Mouse (Mus musculus) heart, embryonic 16.5 days (tissue): Measurements from ENCODE around the gene Arpc1b. TPM values are rescaled to one million over a fixed set of nuclear protein-coding genes. Genes with fewer than 3 reads are reported as not detected.
A peak's percentile ranks its signal among the peaks of the same experiment; 100 is the strongest.
"Not testable (repeated sequence)": the region's sequence is repeated elsewhere in the genome, so short reads cannot be mapped to it uniquely, and the experiment has no call there.

Experiments used
- ATAC-seq: fragments of 200-750 bp; cut with Nextera tagmentation; replicated peaks from 2 replicates; pipeline ENCODE4 v1.8.0; 2017; ENCODE audit warnings: moderate number of reproducible peaks; ENCODE audit not compliant: insufficient read depth, low FRiP score; ENCODE audit errors: extremely low read depth
- H3K27ac ChIP-seq: fragments of 300-500 bp; sonication (generic); 2 replicates; pipeline ENCODE4 v1.5.1; 2014; ENCODE audit warnings: mild to moderate bottlenecking, low read length, control low read depth, moderate library complexity
- H3K27me3 ChIP-seq: fragments of 300-500 bp; sonication (generic); 2 replicates; pipeline ENCODE4 v1.6.1; 2014; ENCODE audit warnings: low read length, mixed read lengths; ENCODE audit not compliant: control insufficient read depth, insufficient read depth
- H3K36me3 ChIP-seq: fragments of 300-500 bp; sonication (generic); 2 replicates; pipeline ENCODE4 v1.6.1; 2014; ENCODE audit not compliant: control insufficient read depth, insufficient read depth
- H3K4me1 ChIP-seq: fragments of 300-500 bp; sonication (generic); 2 replicates; pipeline ENCODE4 v1.6.1; 2014; ENCODE audit warnings: low read length, mixed read lengths; ENCODE audit not compliant: control insufficient read depth, insufficient read depth
- H3K4me2 ChIP-seq: fragments of 300-500 bp; sonication (generic); 2 replicates; pipeline ENCODE4 v1.6.1; 2014; ENCODE audit warnings: low read depth, mild to moderate bottlenecking, control low read depth, low read length
- H3K4me3 ChIP-seq: fragments of 300-500 bp; sonication (generic); 2 replicates; pipeline ENCODE4 v1.5.1; 2014; ENCODE audit warnings: mild to moderate bottlenecking, control low read depth, low read length
- H3K9ac ChIP-seq: fragments of 300-500 bp; sonication (generic); 2 replicates; pipeline ENCODE4 v1.6.1; 2014; ENCODE audit warnings: low read length, control low read depth
- H3K9me3 ChIP-seq: fragments of 300-500 bp; sonication (generic); replicated peaks from 2 replicates; pipeline ENCODE4 v1.6.1; 2016; ENCODE audit warnings: low read length; ENCODE audit not compliant: control insufficient read depth
- WGBS: fragments of 180-500 bp; shearing (Covaris S2); extraction: QIAGEN DNeasy Blood & Tissue Kit; methylation state at CpG from one replicate; pipeline ENCODE4 v1.1.7; 2014; 5-methylcytosine and 5-hydroxymethylcytosine counted together
- polyA plus RNA-seq: library from polyadenylated mRNA; unstranded; fragments of >200 nt; fragmentation: Nextera tagmentation; extraction: Ambion mirVana; gene quantifications from 2 replicates; pipeline ENCODE4 v1.2.1, GENCODE M21; 2015

The Arpc1b gene
- polyA plus RNA-seq, 1 experiment from 2014 or later: 300 TPM

DNA sequence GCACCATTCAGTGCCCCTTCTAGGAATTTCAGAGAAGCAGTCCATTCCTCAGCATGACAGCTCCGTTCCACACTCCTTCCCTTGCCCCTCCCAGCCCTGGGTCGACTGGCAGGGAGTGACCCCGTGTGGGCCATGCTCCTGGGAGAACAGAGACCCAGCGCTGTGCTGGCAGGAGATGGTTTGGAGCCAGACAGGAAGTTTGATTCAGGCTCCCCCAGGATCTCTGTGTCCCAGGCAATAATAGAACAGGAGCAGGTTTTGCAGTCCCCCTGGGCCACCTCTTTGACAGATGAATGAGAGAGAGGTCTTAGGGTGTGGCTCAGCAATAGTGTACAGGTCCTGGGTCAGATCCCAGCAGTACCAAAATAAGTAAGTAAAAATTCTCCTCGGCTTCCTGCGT is 4.0 kb downstream of the Arpc1b start:
- no peak overlapping the region for H3K4me2 ChIP-seq
- H3K27me3 ChIP-seq: no peaks in the 10 kb centered on the region
- peaks cover 12% of the 10 kb centered on the region for H3K36me3 ChIP-seq
- H3K4me3 ChIP-seq: no peak overlapping the region
- ATAC-seq: no peak
- no peak overlapping the region for H3K9ac ChIP-seq
- 45% methylated on average over 6 of the region's 6 CpGs for WGBS
- no peaks in the 10 kb centered on the region for H3K9me3 ChIP-seq
- H3K4me1 ChIP-seq: peaks cover 12% of the 10 kb centered on the region
- H3K27ac ChIP-seq: no peak overlapping the region

DNA sequence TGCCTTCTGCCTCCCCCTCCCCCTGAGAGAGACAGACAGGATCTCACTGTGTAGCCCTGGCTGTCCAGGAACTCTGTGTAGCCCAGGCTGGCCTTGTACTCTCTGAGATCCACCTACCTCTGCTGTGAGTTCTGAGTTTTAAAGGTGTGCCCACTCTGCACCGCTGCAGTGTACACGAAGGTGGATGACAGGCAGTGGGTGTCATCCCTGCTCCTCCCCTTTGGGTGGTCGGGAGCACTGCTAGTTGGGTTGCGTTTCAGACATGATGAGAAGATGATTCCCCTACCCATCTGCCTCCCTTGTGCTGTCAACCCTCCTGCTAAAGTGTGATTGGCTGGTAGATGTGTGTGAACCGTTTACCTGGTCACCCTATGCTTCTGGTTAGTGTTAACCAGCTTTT is 4.4 kb downstream of the Arpc1b start:
- no peak overlapping the region for H3K4me2 ChIP-seq
- peaks cover 12% of the 10 kb centered on the region for H3K4me1 ChIP-seq
- H3K27ac ChIP-seq: no peak overlapping the region
- H3K9ac ChIP-seq: no peak overlapping the region
- H3K27me3 ChIP-seq: no peaks in the 10 kb centered on the region
- H3K36me3 ChIP-seq: peaks cover 17% of the 10 kb centered on the region
- ATAC-seq: no peak
- WGBS: 83% methylated on average over 5 of the region's 5 CpGs
- no peak overlapping the region for H3K4me3 ChIP-seq
- no peaks in the 10 kb centered on the region for H3K9me3 ChIP-seq

DNA sequence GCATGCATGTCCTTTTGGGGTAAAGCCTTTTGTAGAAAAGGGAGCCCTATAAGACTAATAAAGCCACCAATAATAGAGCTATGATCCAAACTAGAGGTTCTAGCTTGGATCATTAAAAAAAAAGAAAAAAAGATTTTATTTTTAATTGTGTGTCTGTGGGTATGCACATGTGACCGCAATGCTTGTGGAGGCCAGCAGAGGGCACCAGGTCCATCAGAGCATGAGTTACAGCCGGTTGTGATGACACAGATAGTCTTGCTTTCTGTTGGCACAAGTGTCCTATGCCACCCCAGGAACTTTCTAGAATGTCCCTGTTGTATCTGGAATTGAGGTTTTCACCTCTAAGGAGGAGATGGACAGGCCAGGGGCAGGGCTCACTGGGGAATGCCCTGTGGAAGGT is 5.4 kb downstream of the Arpc1b start:
- Histone ChIP-seq H3K4me1 (peaks cover 12% of the 10 kb centered on the region), H3K27ac (no peak overlapping the region), H3K9ac (no peak overlapping the region), H3K9me3 (no peaks in the 10 kb centered on the region), H3K4me3 (no peak overlapping the region), H3K4me2 (no peak overlapping the region), H3K27me3 (no peaks in the 10 kb centered on the region), H3K36me3 (peaks cover 26% of the 10 kb centered on the region)
- 88% methylated on average over 2 of the region's 2 CpGs for WGBS
- ATAC-seq: no peak

DNA sequence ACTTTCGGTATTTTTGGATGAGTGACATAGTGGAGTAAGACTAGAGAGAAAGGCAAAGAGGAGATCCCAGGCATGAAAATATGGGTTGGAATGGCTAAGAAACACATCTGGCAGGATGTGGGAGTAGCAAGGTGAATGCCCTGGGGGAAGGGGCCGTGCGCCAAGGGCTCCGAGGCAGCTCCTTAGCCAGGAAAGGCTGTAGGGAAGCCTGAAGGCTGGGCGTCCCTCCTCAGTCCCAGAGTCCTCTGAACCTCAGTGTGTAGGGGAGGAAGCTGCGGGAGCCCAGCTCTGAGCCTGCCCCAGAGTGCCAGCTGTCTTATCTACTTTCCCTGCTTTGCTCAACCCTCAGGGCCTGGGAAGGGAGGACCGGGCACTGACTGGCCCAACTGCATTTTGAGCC is 6.9 kb downstream of the Arpc1b start:
- no peaks in the 10 kb centered on the region for H3K27me3 ChIP-seq
- no peak overlapping the region for H3K9ac ChIP-seq
- H3K4me2 ChIP-seq: no peak overlapping the region
- H3K4me1 ChIP-seq: peaks cover 6% of the 10 kb centered on the region
- 54% methylated on average over 7 of the region's 7 CpGs for WGBS
- H3K4me3 ChIP-seq: no peak overlapping the region
- no peaks in the 10 kb centered on the region for H3K9me3 ChIP-seq
- peaks cover 35% of the 10 kb centered on the region for H3K36me3 ChIP-seq
- no peak for ATAC-seq
- no peak overlapping the region for H3K27ac ChIP-seq

DNA sequence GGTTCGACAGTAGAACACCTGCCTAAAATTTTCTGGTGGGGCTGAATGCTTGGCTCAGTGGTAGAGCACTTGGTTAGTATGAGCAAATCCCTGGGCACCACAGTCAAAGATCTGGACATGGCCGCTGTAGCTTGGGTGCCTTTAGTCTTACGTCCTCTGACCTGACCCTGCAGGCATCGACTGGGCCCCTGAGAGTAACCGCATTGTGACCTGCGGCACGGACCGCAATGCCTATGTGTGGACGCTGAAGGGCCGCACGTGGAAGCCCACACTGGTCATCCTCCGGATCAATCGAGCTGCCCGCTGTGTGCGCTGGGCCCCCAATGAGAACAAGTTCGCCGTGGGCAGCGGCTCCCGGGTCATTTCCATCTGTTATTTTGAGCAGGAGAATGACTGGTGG is 9.4 kb downstream of the Arpc1b start:
- peaks cover 52% of the 10 kb centered on the region for H3K36me3 ChIP-seq
- no peak overlapping the region for H3K4me2 ChIP-seq
- ATAC-seq: no peak
- WGBS: 92% methylated on average over 19 of the region's 19 CpGs
- H3K27me3 ChIP-seq: no peaks in the 10 kb centered on the region
- H3K4me1 ChIP-seq: peaks cover 4% of the 10 kb centered on the region
- H3K27ac ChIP-seq: no peak overlapping the region
- no peaks in the 10 kb centered on the region for H3K9me3 ChIP-seq
- H3K9ac ChIP-seq: no peak overlapping the region
- no peak overlapping the region for H3K4me3 ChIP-seq

DNA sequence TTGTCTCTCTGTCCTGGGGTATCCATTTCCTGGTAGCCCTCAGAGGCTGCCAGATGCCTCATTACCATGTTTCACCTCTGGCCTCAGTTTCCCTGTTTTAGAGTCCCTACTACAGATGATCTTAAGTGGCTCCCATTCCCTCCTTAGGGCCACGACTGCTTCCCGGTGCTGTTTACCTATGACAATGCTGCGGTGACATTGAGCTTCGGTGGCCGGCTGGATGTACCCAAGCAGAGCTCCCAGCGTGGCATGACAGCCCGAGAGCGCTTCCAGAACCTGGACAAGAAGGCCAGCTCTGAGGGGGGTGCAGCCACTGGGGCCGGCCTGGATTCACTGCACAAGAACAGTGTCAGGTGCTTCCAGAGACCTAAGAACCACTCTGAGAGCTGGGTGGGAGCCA is 12.6 kb downstream of the Arpc1b start:
- Histone ChIP-seq H3K9ac (no peak overlapping the region), H3K4me3 (no peak overlapping the region), H3K4me2 (no peak overlapping the region), H3K27ac (no peak overlapping the region), H3K4me1 (no peaks in the 10 kb centered on the region; the same call in 1 of the 2 replicates), H3K36me3 (peaks cover 69% of the 10 kb centered on the region), H3K27me3 (no peaks in the 10 kb centered on the region), H3K9me3 (no peaks in the 10 kb centered on the region)
- ATAC-seq: no peak
- 90% methylated on average over 9 of the region's 9 CpGs for WGBS

DNA sequence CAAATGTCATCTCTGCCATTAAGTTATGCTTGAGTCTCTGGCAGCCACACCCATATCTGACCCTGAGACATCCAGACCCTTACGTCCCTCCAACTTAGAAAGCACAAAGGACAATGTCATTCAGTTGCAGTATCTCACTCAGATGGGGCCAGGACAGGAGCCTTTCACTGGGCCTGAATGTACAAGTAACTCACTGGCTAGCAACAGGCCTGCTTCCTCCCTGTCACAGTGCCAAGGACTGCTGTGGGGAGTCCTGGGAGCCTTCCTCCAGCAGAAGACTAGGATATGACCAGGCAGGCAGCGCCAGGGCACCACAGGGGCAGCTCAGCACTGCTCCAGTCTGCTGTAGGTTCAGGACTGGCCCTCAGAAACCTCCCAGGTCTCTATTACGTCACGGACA is 15.1 kb downstream of the Arpc1b start:
- Histone ChIP-seq H3K4me1 (no peaks in the 10 kb centered on the region), H3K4me2 (no peak overlapping the region), H3K27ac (no peak overlapping the region), H3K27me3 (no peaks in the 10 kb centered on the region), H3K9me3 (no peaks in the 10 kb centered on the region), H3K4me3 (no peak overlapping the region), H3K36me3 (peaks cover 77% of the 10 kb centered on the region), H3K9ac (no peak overlapping the region)
- 80% methylated on average over 4 of the region's 4 CpGs for WGBS
- ATAC-seq: peak; percentile 29; the same call in 1 of the 2 replicates

DNA sequence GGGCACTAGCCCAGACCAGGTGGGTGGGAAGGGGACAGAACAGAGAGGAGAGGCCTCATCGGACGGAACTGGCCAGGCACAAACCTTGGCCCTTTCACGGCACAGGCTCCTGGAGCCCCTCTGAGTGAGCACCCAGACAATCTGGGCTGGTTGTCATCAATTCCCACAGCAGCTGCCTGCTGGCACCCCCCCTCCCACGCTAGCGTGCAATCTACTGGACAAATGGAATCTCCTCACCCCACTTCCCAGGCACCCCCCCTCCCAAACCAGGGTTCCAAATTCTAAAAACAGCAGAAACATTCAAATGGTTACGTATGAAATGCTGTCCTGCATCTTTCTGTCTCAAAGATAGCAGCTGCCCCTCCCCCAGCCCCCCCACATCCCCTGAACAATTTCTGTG is 15.8 kb downstream of the Arpc1b start:
- H3K27me3 ChIP-seq, H3K27ac ChIP-seq, H3K4me1 ChIP-seq, ATAC-seq, H3K9me3 ChIP-seq, H3K4me2 ChIP-seq, H3K4me3 ChIP-seq, H3K9ac ChIP-seq: not testable (repeated sequence)
- WGBS: 56% methylated on average over 4 of the region's 6 CpGs
- H3K36me3 ChIP-seq: peaks cover 80% of the 10 kb centered on the region

DNA sequence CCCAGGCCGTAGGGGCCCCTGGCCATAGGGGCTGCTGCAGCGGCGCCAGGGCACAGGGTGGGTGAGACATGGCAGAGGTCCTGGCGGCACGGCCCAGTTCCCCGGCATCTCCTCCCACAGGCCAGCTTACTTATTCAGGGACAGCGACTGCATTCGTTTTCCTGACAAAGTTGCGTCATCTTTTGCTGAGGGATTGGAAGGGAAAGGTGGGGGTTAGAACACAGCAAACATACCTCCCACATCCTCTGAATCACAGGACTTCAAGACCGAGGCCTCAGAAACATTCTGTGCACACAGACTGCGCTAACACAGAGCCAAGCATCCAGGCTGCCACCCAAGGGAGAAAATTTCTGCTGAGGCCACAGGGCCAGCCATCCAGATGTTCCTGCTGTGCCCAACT is 16.2 kb downstream of the Arpc1b start:
- H3K27ac ChIP-seq: peak overlapping the region; percentile 28; the same call in 1 of the 2 replicates
- WGBS: 67% methylated on average over 11 of the region's 11 CpGs

DNA sequence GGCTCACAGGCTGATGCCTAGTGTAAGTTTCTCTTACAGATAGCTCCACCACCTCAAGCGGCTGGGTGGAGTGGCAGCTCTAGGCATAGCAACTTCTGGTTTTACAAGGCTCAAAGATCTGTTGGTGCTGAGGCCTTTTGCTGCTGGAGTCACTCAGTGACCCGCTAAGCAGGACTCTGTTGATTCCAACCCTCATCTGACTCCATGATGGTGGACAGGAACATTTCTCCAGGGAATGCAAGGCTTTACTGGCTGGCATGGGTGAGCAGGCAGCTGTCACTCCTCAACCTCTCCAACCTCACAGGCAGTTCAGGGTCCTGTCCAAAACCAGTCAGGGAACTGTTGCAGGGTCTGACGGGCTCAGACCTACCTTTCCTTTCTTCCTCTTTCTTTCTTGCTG is 17.0 kb downstream of the Arpc1b start:
- Histone ChIP-seq H3K4me3 (no peak overlapping the region), H3K27me3 (no peaks in the 10 kb centered on the region), H3K36me3 (peaks cover 80% of the 10 kb centered on the region), H3K9ac (no peak overlapping the region), H3K4me2 (no peak overlapping the region), H3K27ac (no peak overlapping the region), H3K4me1 (no peaks in the 10 kb centered on the region), H3K9me3 (no peaks in the 10 kb centered on the region)
- no peak for ATAC-seq
- WGBS: 71% methylated on average over 3 of the region's 3 CpGs

More for the DNA sequence above, 16.2 kb downstream of the Arpc1b start:
- no peaks in the 10 kb centered on the region for H3K27me3 ChIP-seq
- no peak overlapping the region for H3K9ac ChIP-seq
- H3K4me3 ChIP-seq: no peak overlapping the region
- peaks cover 80% of the 10 kb centered on the region for H3K36me3 ChIP-seq
- no peaks in the 10 kb centered on the region for H3K4me1 ChIP-seq
- no peaks in the 10 kb centered on the region for H3K9me3 ChIP-seq
- ATAC-seq: peak; percentile 33; the same call in 1 of the 2 replicates
- H3K4me2 ChIP-seq: no peak overlapping the region
